In genomic region chr6:13070485-13070884, GRCm38 (mm10) we compare ENCODE assay signal across 8 mouse cellular contexts. TPM values are rescaled to one million over a fixed set of nuclear protein-coding genes. Genes with fewer than 3 reads are reported as not detected.
DNase-seq lines count a peak whose midpoint lies in the region; ATAC-seq and TF ChIP-seq lines count a peak whose summit lies in the region.

No protein-coding gene starts in this region.

- DNase-seq in left cerebral cortex, adult 2 months (ENCODE audit: extremely low spot score in 1 of 2, low spot score in 2 of 2): peak in 1 of 2 experiments; percentile 18
- no peak for DNase-seq in left cerebral cortex, adult 18-20 months (ENCODE audit: low spot score in 2 of 2)
- peak; percentile 27 for DNase-seq in heart, postnatal 4 days
- no peak for DNase-seq in limb, embryonic 11.5 days (ENCODE audit: low spot score)
- DNase-seq in testis, postnatal 14 days (ENCODE audit: low spot score): no peak

- WGBS in bone marrow, adult 2 months: 41% methylated on average over 4 of the region's 4 CpGs
- WGBS in limb, embryonic 11.5 days: 59% methylated on average over 4 of the region's 4 CpGs
- 50% methylated on average over 4 of the region's 4 CpGs for WGBS in neural tube, embryonic 13.5 days

- peak overlapping the region; percentile 55 for H3K4me2 ChIP-seq in limb, embryonic 11.5 days (ENCODE audit: low read depth, severe bottlenecking)
- H3K4me2 ChIP-seq in neural tube, embryonic 13.5 days: peak overlapping the region; percentile 76

- H3K4me3 ChIP-seq in left cerebral cortex, adult 2 months: peak overlapping the region; percentile 96
- peak overlapping the region; percentile 52 for H3K4me3 ChIP-seq in bone marrow, adult 2 months (replicated peaks; ENCODE audit: control insufficient read depth, low read depth, low read length)
- peak overlapping the region; percentile 82 for H3K4me3 ChIP-seq in limb, embryonic 11.5 days (ENCODE audit: low read depth, low read length)
- peak overlapping the region; percentile 85 for H3K4me3 ChIP-seq in neural tube, embryonic 13.5 days

- intact Hi-C loops in left cerebral cortex, adult 2 months (cut with DNase I): no loop called here

- H3K9ac ChIP-seq in limb, embryonic 11.5 days (ENCODE audit: low read length): peak overlapping the region; percentile 90; the same call in 1 of the 2 replicates
- H3K9ac ChIP-seq in neural tube, embryonic 13.5 days: peak overlapping the region; percentile 97

- no peak for TF ChIP-seq CTCF in left cerebral cortex, adult 2 months (IDR thresholded peaks at IDR 0.05)
- TF ChIP-seq CTCF in bone marrow, adult 2 months (IDR thresholded peaks at IDR 0.05; ENCODE audit: control insufficient read depth, insufficient read depth, low read length): no peak

- peak overlapping the region; percentile 97 for H3K27ac ChIP-seq in left cerebral cortex, adult 2 months
- no peak overlapping the region for H3K27ac ChIP-seq in bone marrow, adult 2 months (ENCODE audit: control insufficient read depth, insufficient read depth, low read depth, low read length, poor library complexity)
- H3K27ac ChIP-seq in limb, embryonic 11.5 days (replicated peaks; ENCODE audit: low read depth, low read length): no peak overlapping the region
- 0 out of 2 replicates have a peak overlapping the region, but pooled peaks have one; percentile 88 for H3K27ac ChIP-seq in neural tube, embryonic 13.5 days (replicated peaks)

- no peaks in the 10 kb centered on the region for H3K9me3 ChIP-seq in limb, embryonic 11.5 days (ENCODE audit: control insufficient read depth, low read length)
- no peaks in the 10 kb centered on the region for H3K9me3 ChIP-seq in neural tube, embryonic 13.5 days

- H3K4me1 ChIP-seq in bone marrow, adult 2 months (ENCODE audit: control insufficient read depth, insufficient read depth, low read length): peaks cover 1% of the 10 kb centered on the region; the same call in 1 of the 2 replicates
- H3K4me1 ChIP-seq in limb, embryonic 11.5 days (ENCODE audit: control insufficient read depth, insufficient read depth, low read length): no peaks in the 10 kb centered on the region
- peaks cover 14% of the 10 kb centered on the region for H3K4me1 ChIP-seq in neural tube, embryonic 13.5 days (replicated peaks)

- no peak for TF ChIP-seq POLR2A in bone marrow, adult 2 months (IDR thresholded peaks at IDR 0.05; ENCODE audit: borderline replicate concordance, control insufficient read depth, low read depth, low read length)

- no peaks in the 10 kb centered on the region; the same call in 1 of the 2 replicates for H3K36me3 ChIP-seq in limb, embryonic 11.5 days (ENCODE audit: control insufficient read depth, insufficient read depth, low read length)
- peaks cover 36% of the 10 kb centered on the region for H3K36me3 ChIP-seq in neural tube, embryonic 13.5 days

- H3K27me3 ChIP-seq in limb, embryonic 11.5 days (ENCODE audit: control insufficient read depth, insufficient read depth, low read length): no peaks in the 10 kb centered on the region
- no peaks in the 10 kb centered on the region for H3K27me3 ChIP-seq in neural tube, embryonic 13.5 days

- peak; percentile 58 for ATAC-seq in erythroblast, adult 5-6 weeks (replicated peaks; ENCODE audit: low FRiP score, poor library complexity, severe bottlenecking)
- ATAC-seq in limb, embryonic 11.5 days (ENCODE audit: insufficient number of reproducible peaks, low FRiP score, low TSS enrichment, low read depth): no peak
- ATAC-seq in neural tube, embryonic 13.5 days (ENCODE audit: low read depth): peak; percentile 9; the same call in 1 of the 2 replicates

RNA-seq across cellular contexts. Expression of gene Tmem106b, which starts 0.9 kb away (rescaled TPM):
- 100 to 1,000 TPM; 143 to 162 TPM for total RNA-seq in left cerebral cortex, adult 2 months (2021)
- 100 to 1,000 TPM; 155 TPM for total RNA-seq in left cerebral cortex, adult 18-20 months (2021)
- 5.7 and 6.3 TPM in 2 replicates for polyA plus RNA-seq in bone marrow, adult 2 months (2011; ENCODE audit: insufficient read depth, insufficient read length, low replicate concordance, missing spikeins)
- total RNA-seq in erythroblast, adult 5-6 weeks (2015; ENCODE audit: low replicate concordance): 19.9 and 20.8 TPM in 2 replicates
- 14.7 and 18.1 TPM in 2 replicates for total RNA-seq in erythroblast, adult 5-6 weeks (2017; ENCODE audit: low replicate concordance)
- 10 to 100 TPM; 73.2 to 83.3 TPM for total RNA-seq in heart, postnatal 4 days (2021)
- polyA plus RNA-seq in limb, embryonic 11.5 days (2014; fragmentation: Nextera tagmentation; extraction: Ambion mirVana): 25.4 and 26.6 TPM in 2 replicates
- polyA plus RNA-seq in neural tube, embryonic 13.5 days (2015; fragmentation: Nextera tagmentation; extraction: Ambion mirVana): 37.9 and 42.4 TPM in 2 replicates

Comparison
In these comparisons a context has a peak if more than half of its experiments do, and no peak if none do; other contexts are left out.
1. H3K27ac ChIP-seq: peak in left cerebral cortex, adult 2 months (single experiment) and neural tube, embryonic 13.5 days (single experiment); none in bone marrow, adult 2 months (single experiment) and limb, embryonic 11.5 days (single experiment).
2. Peak in every context shown above with its lines, with median percentiles within 50 percentile points of each other: H3K4me3 ChIP-seq.